Mouse (Mus musculus): Measurements from ENCODE around the gene Lman2. TPM values are rescaled to one million over a fixed set of nuclear protein-coding genes. Genes with fewer than 3 reads are reported as not detected.

Lman2 gene
- total RNA-seq, 2 experiments from 2014 or later: 47.5 to 51.0 TPM

- intact Hi-C loops (cut with DNase I): no loop called here
- peak; percentile 77 to 80 for DNase-seq (ENCODE audit: low spot score in 2 of 2)
Observed at GRCm38 (mm10) chr13:55329683-55330566, 32.7 kb downstream of the Lman2 start, which contains the start of gene Mxd3. Mxd3 (minus strand) TSS chr13:55329823.

GRCm38 (mm10) chr13:55329109-55329682 lies 33.4 kb downstream of the Lman2 start:
- no peak for DNase-seq (ENCODE audit: low spot score in 2 of 2)
- intact Hi-C loops (cut with DNase I): no loop called here

GRCm38 (mm10) chr13:55328641-55329040 lies 33.9 kb downstream of the Lman2 start:
- intact Hi-C loops (cut with DNase I): no loop called here
- DNase-seq (ENCODE audit: low spot score in 2 of 2): no peak

GRCm38 (mm10) chr13:55328171-55328570 lies 34.4 kb downstream of the Lman2 start:
- DNase-seq (ENCODE audit: low spot score in 2 of 2): no peak
- intact Hi-C loops (cut with DNase I): no loop called here

- peak; percentile 92 to 98 for DNase-seq (ENCODE audit: low spot score in 2 of 2)
- intact Hi-C loops (cut with DNase I): no loop called here
Observed at GRCm38 (mm10) chr13:55327633-55328032, 35.0 kb downstream of the Lman2 start.

GRCm38 (mm10) chr13:55327169-55327568 lies 35.4 kb downstream of the Lman2 start:
- DNase-seq (ENCODE audit: low spot score in 2 of 2): no peak
- intact Hi-C loops (cut with DNase I): no loop called here

GRCm38 (mm10) chr13:55325596-55325995 lies 37.0 kb downstream of the Lman2 start:
- DNase-seq (ENCODE audit: low spot score in 2 of 2): no peak
- intact Hi-C loops (cut with DNase I): no loop called here

GRCm38 (mm10) chr13:55322130-55322825 lies 40.3 kb downstream of the Lman2 start:
- peak; percentile 59 to 73 for DNase-seq (ENCODE audit: low spot score in 2 of 2)
- intact Hi-C loops (cut with DNase I): no loop called here

GRCm38 (mm10) chr13:55321434-55322129 lies 41.0 kb downstream of the Lman2 start, which contains the start of gene Rab24:
Rab24 (minus strand) TSS chr13:55321946.
- intact Hi-C loops (cut with DNase I): no loop called here
- peak; percentile 86 to 91 for DNase-seq (ENCODE audit: low spot score in 2 of 2)

- intact Hi-C loops (cut with DNase I): loop anchor here (10.0 kb wide), 1 partner anchor 525 kb away; no protein-coding TSS in a partner anchor
- DNase-seq (ENCODE audit: low spot score in 2 of 2): no peak
Observed at GRCm38 (mm10) chr13:55319931-55320533, 42.6 kb downstream of the Lman2 start, which contains the start of gene Prelid1. Prelid1 (plus strand) TSS chr13:55320500.

- intact Hi-C loops (cut with DNase I): loop anchor here (10.0 kb wide), 1 partner anchor 524 kb away; no protein-coding TSS in a partner anchor
- DNase-seq (ENCODE audit: low spot score in 2 of 2): no peak
Observed at GRCm38 (mm10) chr13:55318351-55318750, 44.2 kb downstream of the Lman2 start.

GRCm38 (mm10) chr13:55314891-55315412 lies 47.6 kb downstream of the Lman2 start:
- no peak for DNase-seq (ENCODE audit: low spot score in 2 of 2)
- intact Hi-C loops (cut with DNase I): loop anchor here (10.0 kb wide), 1 partner anchor 520 kb away; no protein-coding TSS in a partner anchor

GRCm38 (mm10) chr13:55313051-55313450 lies 49.5 kb downstream of the Lman2 start:
- intact Hi-C loops (cut with DNase I): loop anchor here (10.0 kb wide), 1 partner anchor 518 kb away; no protein-coding TSS in a partner anchor
- no peak for DNase-seq (ENCODE audit: low spot score in 2 of 2)

GRCm38 (mm10) chr13:55312028-55312630 lies 50.5 kb downstream of the Lman2 start:
- peak in 1 of 2 experiments; percentile 61 for DNase-seq (ENCODE audit: low spot score in 2 of 2)
- intact Hi-C loops (cut with DNase I): loop anchor here (10.0 kb wide), 1 partner anchor 517 kb away; no protein-coding TSS in a partner anchor

GRCm38 (mm10) chr13:55300913-55301312 lies 61.7 kb downstream of the Lman2 start:
- intact Hi-C loops (cut with DNase I): loop anchor here (10.0 kb wide), 1 partner anchor 354 kb away; no protein-coding TSS in a partner anchor
- no peak for DNase-seq (ENCODE audit: low spot score in 2 of 2)

- no peak for DNase-seq (ENCODE audit: low spot score in 2 of 2)
- intact Hi-C loops (cut with DNase I): no loop called here
Observed at GRCm38 (mm10) chr13:55296760-55297159, 65.8 kb downstream of the Lman2 start.

All from left cerebral cortex, postnatal 14 days (tissue).